In genomic region chr11:106255685-106256451, GRCm38 (mm10) we compare ENCODE assay signal across 7 mouse cellular contexts. TPM values are rescaled to one million over a fixed set of nuclear protein-coding genes. Genes with fewer than 3 reads are reported as not detected.
DNase-seq lines count a peak whose midpoint lies in the region; ATAC-seq lines count a peak whose summit lies in the region.

Gene Ftsj3, minus strand, starts transcription at chr11:106256079.
Gene Psmc5, plus strand, starts transcription at chr11:106256154.

- peak; percentile 99 for DNase-seq in adrenal gland, postnatal 10 days
- DNase-seq in embryonic facial prominence, embryonic 10.5 days (ENCODE audit: low spot score), result peak; percentile 97
- peak; percentile 97 for DNase-seq in kidney, adult 11 months
- peak; percentile 98 for DNase-seq in limb, embryonic 10.5 days (ENCODE audit: low spot score)
- peak; percentile 98 for DNase-seq in spleen, adult 12 weeks (ENCODE audit: low spot score)

- H3K9me3 ChIP-seq in embryonic facial prominence, embryonic 10.5 days, result no peaks in the 10 kb centered on the region
- H3K9me3 ChIP-seq in limb, embryonic 10.5 days (replicated peaks), result no peaks in the 10 kb centered on the region
- no peaks in the 10 kb centered on the region for H3K9me3 ChIP-seq in midbrain, embryonic 13.5 days

- peak within 1 kb of the TSS; percentile 82 for H3K4me3 ChIP-seq in embryonic facial prominence, embryonic 10.5 days
- peak within 1 kb of the TSS; percentile 89 for H3K4me3 ChIP-seq in limb, embryonic 10.5 days
- peak within 1 kb of the TSS; percentile 89 for H3K4me3 ChIP-seq in midbrain, embryonic 13.5 days (replicated peaks)

- H3K9ac ChIP-seq in midbrain, embryonic 13.5 days (replicated peaks), result peak within 1 kb of the TSS; percentile 88

- H3K4me2 ChIP-seq in midbrain, embryonic 13.5 days (replicated peaks), result peak within 1 kb of the TSS; percentile 97

- H3K27ac ChIP-seq in embryonic facial prominence, embryonic 10.5 days (replicated peaks), result peak within 1 kb of the TSS; percentile 92
- H3K27ac ChIP-seq in limb, embryonic 10.5 days, result peak within 1 kb of the TSS; percentile 91
- H3K27ac ChIP-seq in midbrain, embryonic 13.5 days, result peak within 1 kb of the TSS; percentile 82

- peaks cover 76% of the 10 kb centered on the region for H3K36me3 ChIP-seq in embryonic facial prominence, embryonic 10.5 days (replicated peaks)
- H3K36me3 ChIP-seq in limb, embryonic 10.5 days, result peaks cover 76% of the 10 kb centered on the region
- peaks cover 60% of the 10 kb centered on the region for H3K36me3 ChIP-seq in midbrain, embryonic 13.5 days

- peak; percentile 85 for ATAC-seq in granulocyte monocyte progenitor cell, adult 5-6 weeks (replicated peaks; ENCODE audit: poor library complexity, severe bottlenecking)
- peak; percentile 97 for ATAC-seq in midbrain, embryonic 13.5 days

- H3K27me3 ChIP-seq in embryonic facial prominence, embryonic 10.5 days (replicated peaks; ENCODE audit: low read depth, poor library complexity, severe bottlenecking), result no peaks in the 10 kb centered on the region
- no peaks in the 10 kb centered on the region for H3K27me3 ChIP-seq in limb, embryonic 10.5 days (ENCODE audit: low read depth, poor library complexity, severe bottlenecking)
- no peaks in the 10 kb centered on the region for H3K27me3 ChIP-seq in midbrain, embryonic 13.5 days

- peaks cover 25% of the 10 kb centered on the region for H3K4me1 ChIP-seq in embryonic facial prominence, embryonic 10.5 days
- H3K4me1 ChIP-seq in limb, embryonic 10.5 days, result peaks cover 18% of the 10 kb centered on the region
- H3K4me1 ChIP-seq in midbrain, embryonic 13.5 days (replicated peaks), result peaks cover 30% of the 10 kb centered on the region

- WGBS in embryonic facial prominence, embryonic 10.5 days, result under 1% methylated on average over 42 of the region's 42 CpGs
- WGBS in limb, embryonic 10.5 days, result under 1% methylated on average over 42 of the region's 42 CpGs
- WGBS in midbrain, embryonic 13.5 days, result 0% methylated on average over 42 of the region's 42 CpGs

RNA-seq across cellular contexts. Expression of gene Ftsj3, which starts in this region (rescaled TPM):
- 10 to 100 TPM; 55.4 to 57.0 TPM for total RNA-seq in adrenal gland, postnatal 10 days (2021)
- 85.3 and 92.0 TPM in 2 replicates for polyA plus RNA-seq in embryonic facial prominence, embryonic 10.5 days (2016; fragmentation: Nextera tagmentation; extraction: Ambion mirVana)
- 60.5 and 82.1 TPM in 2 replicates for total RNA-seq in granulocyte monocyte progenitor cell, adult 5-6 weeks (2014; fragmentation: Nextera tagmentation)
- total RNA-seq in granulocyte monocyte progenitor cell, adult 5-6 weeks (2017), result 157 and 194 TPM in 2 replicates
- 85.6 and 91.1 TPM in 2 replicates for polyA plus RNA-seq in limb, embryonic 10.5 days (2016; fragmentation: Nextera tagmentation; extraction: Ambion mirVana)
- 39.3 and 40.3 TPM in 2 replicates for polyA plus RNA-seq in midbrain, embryonic 13.5 days (2015; fragmentation: Nextera tagmentation; extraction: Ambion mirVana)

RNA-seq across cellular contexts. Expression of gene Psmc5, which starts in this region (rescaled TPM):
- 100 to 1,000 TPM; 121 to 129 TPM for total RNA-seq in adrenal gland, postnatal 10 days (2021)
- polyA plus RNA-seq in embryonic facial prominence, embryonic 10.5 days (2016; fragmentation: Nextera tagmentation; extraction: Ambion mirVana), result 419 and 430 TPM in 2 replicates
- 106 and 108 TPM in 2 replicates for total RNA-seq in granulocyte monocyte progenitor cell, adult 5-6 weeks (2014; fragmentation: Nextera tagmentation)
- total RNA-seq in granulocyte monocyte progenitor cell, adult 5-6 weeks (2017), result 108 and 116 TPM in 2 replicates
- 415 and 441 TPM in 2 replicates for polyA plus RNA-seq in limb, embryonic 10.5 days (2016; fragmentation: Nextera tagmentation; extraction: Ambion mirVana)
- 324 and 341 TPM in 2 replicates for polyA plus RNA-seq in midbrain, embryonic 13.5 days (2015; fragmentation: Nextera tagmentation; extraction: Ambion mirVana)

Comparison
In these comparisons a context has a peak if more than half of its experiments do, and no peak if none do; other contexts are left out.
1. Peak in every context shown above with its lines: DNase-seq, ATAC-seq, H3K4me3 ChIP-seq and H3K27ac ChIP-seq.